Mouse (Mus musculus) spleen, adult 12 weeks (tissue): ENCODE measurements around the gene Xrra1.
"Not testable (repeated sequence)": the region's sequence is repeated elsewhere in the genome, so short reads cannot be mapped to it uniquely, and the experiment has no call there.

Experiments
- DNase-seq: peaks from one replicate; pipeline ENCODE4 v3.0.0; 2022; ENCODE audit warnings: low spot score

The Xrra1 gene

DNA sequence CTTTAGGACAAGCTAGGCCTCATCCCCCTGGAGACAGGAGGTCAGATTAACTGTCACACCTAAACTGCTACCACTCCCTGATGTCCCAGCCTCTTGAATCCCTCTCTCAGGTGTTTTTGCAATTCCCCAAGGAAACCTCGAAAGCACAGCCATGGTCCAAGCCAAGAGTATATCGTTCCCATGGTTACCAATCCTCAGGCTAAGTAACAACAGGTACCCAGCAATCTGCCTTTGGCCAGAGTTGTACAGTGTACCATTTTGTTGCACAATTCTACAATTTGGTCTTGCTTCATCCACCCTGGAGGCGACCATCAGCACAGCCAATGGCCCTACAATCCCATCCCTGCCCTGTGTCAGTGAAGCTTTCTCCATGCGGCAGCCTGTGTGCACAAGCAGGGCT, 38.0 kb downstream of the Xrra1 start:
- no peak for DNase-seq

DNA sequence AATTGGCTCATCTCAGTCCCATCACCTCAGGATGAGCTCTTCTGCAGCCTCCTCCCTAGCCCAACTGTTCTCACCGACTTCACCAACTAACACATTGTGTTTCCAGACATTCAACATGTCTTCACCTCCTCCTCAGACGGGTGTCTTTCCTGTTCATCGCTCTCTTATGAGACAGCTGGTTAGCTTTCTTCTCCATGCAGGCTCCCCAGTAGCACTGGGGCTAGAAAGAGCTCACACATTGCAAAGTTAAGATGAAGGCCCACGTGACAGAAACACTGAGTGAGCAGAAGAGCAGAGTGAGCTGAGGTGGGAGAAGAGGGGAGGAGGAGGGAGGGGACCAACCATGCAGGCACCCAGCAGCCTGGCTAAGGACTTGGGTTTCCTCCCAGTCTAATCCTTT, 43.3 kb downstream of the Xrra1 start:
- no peak for DNase-seq

DNA sequence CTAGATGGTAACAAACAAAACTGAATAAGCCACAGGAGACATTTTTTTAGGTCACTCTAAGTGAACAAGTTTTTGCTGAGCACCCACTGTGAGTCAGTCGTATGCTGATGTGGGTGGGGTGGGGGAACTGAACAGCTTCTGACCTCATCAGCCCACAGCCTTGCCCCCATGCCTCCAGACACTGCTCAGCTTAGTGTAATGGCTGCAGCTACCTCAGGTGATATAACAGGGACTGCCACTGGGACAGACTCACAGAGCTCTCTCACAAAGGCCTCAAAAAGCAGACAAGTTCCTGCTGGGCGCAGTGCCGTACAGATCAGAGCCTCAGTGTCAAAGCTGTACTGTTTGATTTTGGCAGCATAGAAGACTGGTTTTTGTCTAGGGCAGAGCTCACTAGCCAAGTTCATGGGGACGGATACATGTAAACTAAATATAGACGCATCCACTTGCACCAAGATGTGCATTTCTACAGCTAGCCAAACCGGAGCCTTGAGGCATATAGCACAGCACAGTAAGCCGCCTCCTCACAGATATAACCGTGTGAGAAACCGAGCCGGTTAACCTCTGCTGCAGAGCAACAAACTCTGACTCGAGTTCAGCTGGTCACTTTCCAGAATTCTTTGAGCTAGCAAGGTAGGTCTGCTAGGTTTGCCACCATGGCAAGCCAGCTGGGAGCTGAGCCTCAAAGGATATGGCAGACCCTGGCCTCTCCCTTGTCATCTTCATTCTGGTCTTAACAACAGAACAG, 44.2 kb downstream of the Xrra1 start:
- no peak for DNase-seq

DNA sequence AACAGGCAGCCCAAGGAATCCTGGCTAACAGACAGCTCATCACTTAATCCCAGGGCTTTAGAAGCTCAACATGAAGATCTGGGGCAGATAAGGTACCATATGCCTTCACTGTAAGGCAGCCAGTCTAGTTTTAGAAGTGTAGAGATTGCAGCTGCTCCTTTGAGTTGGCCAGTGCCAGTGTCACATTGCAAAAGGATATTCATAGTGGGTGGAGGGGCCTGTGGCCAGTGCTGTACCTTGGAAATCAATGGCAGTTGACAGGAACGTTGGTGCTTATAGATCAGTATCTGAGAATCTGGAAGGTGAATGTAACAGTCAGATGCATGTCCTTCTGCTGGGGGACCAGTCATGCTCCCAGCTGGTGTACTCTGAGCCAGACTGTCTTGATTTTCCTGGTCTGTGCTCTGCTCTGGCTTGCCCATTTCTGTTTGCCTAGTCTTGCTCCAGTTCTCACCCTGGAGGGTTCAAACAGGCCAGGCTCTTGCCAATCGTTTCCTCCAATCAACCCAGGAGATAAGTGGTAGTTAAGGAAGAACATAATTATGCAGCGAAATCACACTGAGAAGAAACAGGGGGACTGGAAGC, 45.6 kb downstream of the Xrra1 start:
- no peak for DNase-seq

DNA sequence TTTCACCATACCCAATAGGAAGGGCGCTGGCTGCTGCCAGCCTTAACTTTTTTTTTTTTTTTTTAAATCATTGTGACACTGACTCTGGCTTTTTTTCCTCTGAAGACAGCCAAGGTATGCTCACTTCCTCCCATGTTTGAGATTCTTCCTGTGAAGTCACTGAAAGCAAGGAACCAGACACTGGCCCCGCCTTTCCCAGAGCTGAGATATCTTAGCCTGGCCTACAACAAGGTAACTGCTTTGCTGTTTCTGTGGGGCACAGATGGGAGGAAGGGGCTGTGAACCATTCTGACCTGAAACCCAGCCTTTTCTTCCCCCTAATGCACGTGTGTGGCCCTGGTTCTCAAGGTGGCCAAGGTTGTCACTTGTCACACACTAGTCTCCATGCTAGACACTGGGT, 47.4 kb downstream of the Xrra1 start:
- DNase-seq, result no peak

DNA sequence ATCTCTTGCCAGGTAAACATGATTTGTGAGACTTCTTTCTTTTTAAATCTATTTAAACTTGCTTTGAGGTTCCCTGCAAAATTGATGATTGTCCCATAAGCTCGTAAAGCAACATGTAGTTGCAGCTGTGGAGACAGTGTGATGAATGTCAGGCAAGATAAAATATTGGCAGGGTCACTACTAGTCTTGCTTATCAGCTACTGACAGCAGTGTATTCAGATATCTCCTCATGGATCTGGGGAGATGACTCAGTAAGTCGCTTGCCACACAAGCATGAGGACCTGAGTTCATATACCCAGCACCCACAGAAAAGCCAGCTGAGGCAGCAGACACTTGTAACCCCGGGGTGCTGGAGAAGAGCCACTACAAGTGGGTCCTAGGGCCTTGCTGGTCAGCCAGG, 48.5 kb downstream of the Xrra1 start:
- no peak for DNase-seq

DNA sequence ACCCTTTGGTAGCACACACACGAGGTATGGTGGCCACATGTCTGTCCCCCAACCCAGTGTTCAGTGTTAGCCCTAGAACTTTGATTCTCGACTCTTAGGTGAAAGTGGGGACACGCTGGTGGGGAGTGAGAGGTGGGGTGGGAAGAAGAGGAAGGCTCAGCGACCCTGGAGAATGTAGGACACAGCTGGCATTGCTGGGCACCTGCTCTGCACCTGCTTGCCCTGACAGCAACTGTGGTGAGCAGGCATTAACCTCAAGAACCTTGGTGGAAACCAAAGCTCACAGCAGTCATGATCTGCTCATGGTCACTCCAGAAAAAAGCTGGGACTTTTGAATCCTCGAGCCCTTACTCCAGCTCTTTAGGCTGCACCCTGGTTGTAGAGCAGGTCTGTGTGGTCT, 52.1 kb downstream of the Xrra1 start:
- no peak for DNase-seq

DNA sequence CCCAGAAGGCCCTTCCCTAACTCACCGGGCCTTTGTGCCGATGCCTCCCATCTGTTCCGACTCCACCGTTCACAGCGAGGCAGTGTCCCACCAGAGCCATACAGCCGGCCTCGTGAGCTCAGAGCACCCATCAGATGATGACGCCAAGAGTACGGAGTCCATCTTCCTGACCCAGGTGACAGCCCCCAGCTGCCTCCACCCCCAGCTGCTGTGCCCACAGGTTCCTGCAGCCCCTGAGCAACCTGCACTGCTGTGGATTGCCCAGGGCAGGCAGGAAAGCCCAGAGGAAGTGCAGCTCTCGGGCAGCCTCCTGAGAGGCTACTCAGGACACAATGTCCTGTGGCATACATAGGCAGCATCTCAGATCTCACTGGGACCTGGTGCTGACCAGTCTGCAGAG, 55.4 kb downstream of the Xrra1 start:
- DNase-seq, result no peak

DNA sequence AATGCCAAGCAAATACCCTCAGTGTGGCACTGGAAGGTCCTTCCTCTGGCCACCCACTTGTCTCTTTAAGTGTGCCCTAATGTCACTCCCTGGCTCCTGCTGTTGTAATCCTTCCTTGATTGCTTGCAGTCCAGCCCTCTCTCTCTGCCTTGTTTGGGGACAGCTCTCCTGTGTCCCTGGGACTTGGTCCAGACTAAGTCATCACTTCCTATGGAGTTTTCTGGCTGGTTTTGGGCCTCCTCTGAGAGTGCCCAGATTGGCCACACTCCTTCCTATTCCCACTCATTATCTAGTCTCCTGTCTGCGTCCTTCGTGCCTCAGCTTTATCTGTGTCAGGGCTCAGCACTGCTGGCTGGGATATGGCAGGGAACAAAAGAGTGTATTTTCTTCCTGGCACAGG, 56.6 kb downstream of the Xrra1 start:
- DNase-seq, result no peak

DNA sequence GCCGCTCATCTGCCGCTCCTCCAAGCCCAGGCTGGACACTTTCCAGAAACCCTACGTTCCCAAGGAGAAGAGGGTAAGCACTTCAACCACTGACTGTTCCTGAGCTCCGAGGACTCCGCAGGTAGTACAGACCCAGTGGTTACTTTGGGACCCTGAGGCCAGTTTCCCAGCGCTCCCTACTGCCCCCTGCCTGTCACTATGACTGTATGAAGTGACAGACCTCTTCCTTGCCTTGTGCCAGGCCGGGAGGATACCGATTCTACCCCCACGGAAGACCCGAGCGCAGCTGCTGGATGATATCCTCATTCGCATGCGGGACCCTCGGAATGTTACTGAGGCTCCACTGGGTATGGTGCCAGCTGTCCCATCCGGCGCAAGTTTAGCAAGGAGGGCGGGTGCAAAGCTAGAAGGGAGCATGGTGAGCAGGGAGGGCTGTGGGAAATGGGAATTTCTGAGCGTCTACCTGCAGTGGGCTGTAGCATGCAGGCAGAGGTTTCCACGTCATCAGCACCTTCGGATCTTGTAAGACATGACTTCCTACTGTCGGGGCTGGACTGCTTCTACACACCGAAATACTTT, 57.9 kb downstream of the Xrra1 start:
- DNase-seq, result no peak

DNA sequence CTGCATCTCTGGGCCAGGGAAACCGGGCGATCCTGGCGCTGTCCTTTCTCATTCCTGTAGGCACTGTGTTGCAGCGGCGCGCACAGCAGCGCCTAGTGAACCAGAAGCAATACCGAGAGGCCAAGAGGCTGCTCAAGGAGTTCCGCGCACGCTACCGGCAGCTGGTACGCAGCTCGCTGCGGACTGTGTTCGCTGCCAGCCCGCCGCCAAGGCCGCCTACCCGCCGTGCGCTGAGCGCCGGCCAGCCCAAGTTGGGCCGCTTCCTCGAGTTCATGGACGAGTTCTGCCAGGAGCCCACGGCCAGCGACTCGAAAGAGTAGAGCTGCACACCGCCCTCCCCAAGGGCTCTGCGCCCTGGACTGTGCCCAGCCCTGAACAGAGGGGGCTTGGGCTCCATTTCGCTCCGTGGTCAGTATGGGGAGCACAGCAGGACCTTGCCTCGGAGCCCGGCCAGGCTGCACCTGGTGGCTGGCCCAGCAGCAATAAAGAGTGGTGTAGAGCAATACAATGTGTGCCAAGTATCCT, 58.5 kb downstream of the Xrra1 start:
- no peak for DNase-seq

DNA sequence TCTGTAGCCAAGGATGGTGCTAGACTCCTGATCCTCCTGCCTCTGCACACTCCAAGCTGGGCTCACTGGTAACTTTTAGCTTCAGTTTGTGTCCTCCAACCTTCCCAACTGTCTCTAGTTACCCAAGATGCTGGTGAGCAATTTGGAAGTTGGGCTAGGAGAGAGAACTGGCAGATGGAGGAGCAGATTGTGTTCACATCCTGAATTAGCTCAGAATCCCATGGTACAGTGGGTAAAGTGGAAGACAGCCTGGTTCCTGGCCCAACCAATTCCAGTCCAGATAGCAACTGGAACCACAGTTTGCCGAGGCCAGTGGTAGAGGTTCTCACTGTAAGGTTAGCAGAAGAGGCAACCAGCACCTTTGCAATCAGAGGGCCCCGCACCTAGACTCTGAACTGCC, 60.2 kb downstream of the Xrra1 start:
- no peak for DNase-seq

DNA sequence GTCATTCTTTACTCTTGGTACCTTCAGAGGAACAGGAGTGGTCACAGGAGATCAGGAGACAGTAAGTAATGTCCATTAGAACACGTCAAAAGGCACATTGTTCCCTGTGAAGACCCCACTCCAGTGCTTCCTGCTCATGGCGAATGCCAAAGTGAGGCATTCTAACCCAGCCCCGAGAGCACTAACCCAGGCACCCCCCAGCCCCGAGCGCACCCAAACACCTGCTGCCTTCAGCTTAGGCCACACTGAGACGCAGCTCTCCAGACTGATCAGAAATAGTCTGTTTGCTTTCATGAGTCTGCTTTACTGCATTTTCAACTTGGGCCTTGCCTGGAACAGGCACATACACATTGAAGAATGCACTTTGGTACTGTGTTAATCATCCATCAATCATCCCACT, 61.1 kb downstream of the Xrra1 start:
- no peak for DNase-seq

DNA sequence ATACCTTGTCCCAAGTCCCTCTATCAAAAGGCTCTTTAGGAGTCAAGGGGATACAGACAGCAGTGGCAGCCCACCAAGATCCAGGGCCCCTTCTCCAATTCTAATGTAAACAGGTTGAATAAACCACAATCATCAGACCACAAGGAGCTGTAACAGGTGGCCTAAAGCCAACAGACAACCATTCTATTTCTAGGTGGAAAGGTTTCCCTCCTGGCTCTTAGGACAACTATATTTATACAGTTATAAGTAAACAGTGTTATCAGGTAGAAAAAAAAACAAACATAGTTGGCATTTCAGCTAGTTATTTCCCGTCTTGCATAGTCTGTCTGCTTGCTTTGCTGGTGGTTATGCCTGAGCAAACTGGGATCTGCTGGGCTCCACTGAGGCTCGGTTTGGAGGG, 61.5 kb downstream of the Xrra1 start:
- no peak for DNase-seq

DNA sequence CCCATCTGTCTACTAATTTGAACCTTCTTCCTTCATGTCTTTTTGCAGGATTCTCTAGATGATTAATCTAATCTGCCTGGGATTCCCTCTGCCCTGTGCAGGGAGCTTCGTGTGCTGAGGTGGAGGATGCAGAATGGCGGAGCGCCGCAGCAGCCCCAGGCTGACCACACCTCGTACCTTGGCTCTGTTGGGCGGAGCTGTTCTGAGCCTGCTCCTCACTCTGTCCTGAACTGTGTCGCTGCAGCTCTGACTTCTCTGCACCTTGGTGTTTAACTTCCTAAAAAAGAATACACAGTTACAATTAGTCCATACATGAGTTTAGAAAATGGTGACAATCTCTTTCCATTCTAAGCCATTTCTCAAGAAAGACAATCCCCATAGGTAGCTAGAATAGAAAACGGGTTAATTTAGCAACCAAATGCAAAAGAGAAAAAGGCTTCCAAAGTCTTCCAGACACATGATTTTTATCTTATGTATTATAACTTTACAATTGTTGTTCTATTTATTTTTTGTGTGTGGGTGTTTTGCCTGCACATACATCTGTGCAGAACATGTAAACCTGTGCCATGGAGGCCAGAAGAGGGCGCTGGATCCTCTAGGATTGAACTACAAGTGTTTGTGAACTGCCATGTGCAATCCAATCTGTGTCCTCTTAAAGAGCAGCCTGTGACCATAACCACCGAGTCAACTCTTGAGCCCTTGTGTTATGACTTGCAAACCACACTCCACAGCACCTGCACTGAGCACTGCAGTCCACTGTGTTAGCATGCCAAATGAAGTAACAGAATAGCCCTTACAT, 68.2 kb downstream of the Xrra1 start:
- no peak for DNase-seq

DNA sequence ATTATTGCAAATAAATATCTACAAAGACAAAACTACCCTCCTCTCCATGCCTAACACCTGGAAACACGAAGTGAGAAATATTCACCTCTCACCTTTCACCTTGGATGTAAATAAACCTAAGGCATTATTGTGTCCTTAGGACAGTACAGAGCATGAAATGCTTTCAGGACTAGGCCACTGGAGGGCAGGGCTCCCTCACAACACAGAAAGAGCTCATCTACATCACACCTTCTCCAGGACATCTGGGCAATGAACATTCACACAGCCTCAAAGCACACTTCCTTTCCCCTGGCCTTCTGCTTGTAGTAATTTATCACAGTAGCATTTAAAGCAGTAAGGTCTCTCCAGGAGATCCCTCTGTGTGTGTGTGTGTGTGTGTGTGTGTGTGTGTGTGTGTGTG, 76.8 kb downstream of the Xrra1 start:
- no peak for DNase-seq

DNA sequence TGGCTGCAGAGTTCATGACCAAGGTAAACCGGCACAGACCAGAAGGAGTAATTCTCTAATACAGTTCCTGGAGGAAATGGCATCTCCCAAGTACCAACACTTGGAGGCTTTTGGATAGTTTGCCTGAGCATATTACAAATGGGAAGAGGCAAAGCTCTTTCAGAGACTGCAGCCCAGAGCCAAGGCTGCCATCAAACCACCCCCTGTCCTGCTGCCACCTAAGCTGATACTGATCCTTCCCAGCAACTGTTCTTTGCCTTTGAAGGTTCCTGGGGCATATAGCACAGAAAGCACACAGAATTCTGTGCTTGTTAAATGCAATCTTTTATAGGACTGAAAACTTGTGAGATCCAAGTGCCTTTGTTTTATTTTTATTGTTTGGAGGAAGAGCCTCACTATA, 81.8 kb downstream of the Xrra1 start:
- no peak for DNase-seq

DNA sequence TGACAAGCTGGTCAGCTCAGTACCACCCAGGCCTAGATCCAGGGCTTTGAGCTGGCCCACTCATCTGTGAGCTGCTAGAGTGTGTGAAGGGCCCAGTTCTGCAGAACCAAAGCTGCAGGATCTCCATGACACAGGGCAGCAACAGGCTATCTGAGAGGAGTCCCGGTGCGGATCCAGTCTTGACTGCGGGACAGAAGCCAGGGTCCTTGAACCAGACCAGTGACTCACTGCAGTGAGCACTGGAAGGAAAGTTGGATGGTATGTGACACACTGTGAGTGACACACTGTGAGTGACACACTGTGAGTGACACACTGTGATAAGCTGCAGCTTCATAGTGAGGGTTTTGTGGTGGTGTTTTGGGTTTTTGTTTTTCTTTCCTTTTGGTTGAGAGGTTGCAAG, 85.6 kb downstream of the Xrra1 start:
- no peak for DNase-seq

DNA sequence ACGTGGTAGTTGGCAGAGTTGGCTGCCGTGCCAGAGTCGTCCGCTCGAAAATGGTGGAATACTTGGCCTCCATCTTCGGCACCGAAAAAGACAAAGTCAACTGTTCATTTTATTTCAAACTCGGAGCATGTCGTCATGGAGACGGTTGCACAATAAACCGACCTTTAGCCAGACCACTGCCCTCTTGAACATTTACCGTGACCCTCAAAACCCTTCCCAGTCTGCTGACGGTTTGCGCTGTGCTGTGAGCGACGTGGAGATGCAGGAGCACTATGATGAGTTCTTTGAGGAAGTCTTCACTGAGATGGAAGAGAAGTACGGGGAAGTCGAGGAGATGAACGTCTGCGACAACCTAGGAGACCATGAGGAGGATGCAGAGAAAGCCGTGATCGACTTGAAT, 86.1 kb downstream of the Xrra1 start:
- not testable (repeated sequence) for DNase-seq

DNA sequence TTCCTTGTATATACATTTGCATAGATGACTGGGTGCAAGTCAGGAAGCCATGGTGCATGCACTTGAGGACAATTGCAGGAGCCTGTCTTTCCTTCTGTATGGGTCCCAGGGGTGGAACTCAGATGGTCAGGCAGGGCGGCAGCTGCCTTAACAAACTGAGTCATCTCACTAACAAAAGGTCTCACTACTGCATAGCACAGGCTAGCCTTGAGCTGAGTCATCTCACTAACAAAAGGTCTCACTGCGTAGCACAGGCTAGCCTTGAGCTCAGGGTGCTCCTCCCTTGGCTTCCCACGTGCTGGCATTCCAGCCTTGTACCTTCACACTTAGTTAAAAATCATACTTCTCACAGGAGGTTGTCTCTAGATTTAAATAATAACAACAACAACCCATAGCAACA, 87.0 kb downstream of the Xrra1 start:
- DNase-seq, result no peak

DNA sequence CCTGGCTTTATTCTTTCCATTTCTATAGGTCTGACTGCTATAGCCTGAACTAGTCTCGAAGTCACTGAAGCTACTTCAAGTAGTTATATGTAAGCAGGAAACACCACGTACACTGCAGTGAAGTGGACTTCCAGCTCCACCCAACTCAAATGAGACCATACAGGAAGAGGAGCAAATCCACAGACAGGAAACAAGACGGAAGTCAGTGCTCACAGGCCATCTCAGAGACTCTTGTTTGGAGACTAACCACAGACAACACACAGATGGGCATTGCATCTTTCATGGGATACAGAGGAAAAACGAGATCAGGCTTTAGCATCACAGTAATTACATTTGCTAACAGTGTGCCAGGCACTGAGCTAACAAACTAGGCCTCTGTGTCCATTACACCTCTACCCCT, 87.4 kb downstream of the Xrra1 start:
- DNase-seq, result no peak

DNA sequence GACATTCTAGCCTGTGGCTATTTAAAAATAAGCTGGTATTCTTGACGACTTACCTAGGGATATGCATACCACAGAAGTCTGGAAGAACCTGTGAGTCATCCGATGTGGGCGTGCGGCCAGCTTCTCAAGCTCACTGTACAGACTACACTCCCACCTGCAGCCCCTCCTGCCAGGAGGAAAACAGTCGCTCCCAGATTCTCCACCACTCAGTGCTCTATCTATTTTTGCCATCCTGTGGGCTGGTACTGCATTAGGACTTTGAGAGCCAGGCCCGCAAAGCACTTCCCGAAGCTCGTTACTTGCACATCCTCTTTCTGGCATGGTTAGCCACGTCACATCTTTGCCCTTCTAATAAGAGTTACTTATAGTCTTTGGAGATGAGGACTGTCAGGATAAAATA, 88.4 kb downstream of the Xrra1 start:
- DNase-seq, result no peak
